Mouse (Mus musculus) spleen, postnatal 14 days (tissue): Measurements from ENCODE around the gene Plekhg1.

Experiments used
- DNase-seq, 2 experiments: peaks; one replicate each; pipeline ENCODE4 v3.0.0; 2021 to 2022; ENCODE audit warnings: low spot score in 2 of 2

The Plekhg1 gene

DNA sequence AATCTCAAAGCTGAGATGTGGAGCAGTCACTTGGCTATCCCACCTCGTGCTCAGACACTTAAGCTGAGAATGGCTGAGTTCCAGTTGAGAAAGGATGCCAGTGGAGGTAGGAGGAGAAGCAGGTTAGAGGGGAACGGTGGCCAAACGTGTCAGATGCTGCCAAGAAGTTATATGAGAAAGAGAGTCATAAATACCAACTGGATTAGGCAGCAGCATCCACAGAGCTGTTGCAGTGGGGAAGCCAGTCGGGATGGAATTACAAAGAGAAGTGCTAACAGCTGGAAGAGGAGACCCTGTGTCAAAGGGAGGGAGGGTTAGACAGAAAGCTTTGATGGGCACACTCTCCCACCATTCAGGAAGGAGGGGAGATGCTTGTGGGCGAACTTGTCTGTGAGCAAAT is 89.3 kb downstream of the Plekhg1 start:
- no peak for DNase-seq

- no peak for DNase-seq
These were observed 90.5 kb downstream of the Plekhg1 start for GRCm38 (mm10) chr10:3830618-3831017.

DNA sequence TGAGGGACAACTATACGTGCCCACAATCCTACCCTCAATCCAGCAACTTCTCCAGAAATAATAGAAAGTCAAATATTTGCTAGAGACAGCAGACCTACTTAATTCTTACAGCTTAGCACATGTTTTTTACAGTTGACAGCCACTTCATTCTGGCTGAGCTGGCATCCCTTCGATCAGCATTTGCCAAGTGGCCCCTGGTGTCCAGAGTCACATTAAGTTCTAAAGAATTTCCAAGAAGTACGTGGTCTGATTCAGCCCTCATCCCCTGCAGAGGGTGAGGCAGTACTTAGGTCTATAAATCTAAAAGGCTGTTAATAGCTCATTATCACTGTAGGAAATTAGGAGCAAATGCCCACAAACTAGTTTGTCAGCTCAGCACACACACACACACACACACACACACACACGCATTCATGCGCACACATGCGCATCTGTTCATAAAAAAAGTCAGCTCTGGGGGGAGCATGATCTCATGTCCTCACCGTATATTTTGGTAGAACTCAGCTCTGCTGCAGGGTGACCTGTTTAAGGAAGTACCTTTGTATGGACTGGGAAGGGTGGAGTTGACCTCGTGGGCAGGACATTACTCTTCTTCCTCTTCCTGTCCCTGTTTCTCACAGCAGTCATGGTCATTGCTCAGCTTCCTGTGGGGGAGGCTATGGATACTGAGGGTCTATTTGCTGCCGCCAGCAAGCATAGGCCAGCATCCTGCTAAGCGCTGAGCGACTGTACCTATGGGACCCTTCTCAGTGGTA is 91.6 kb downstream of the Plekhg1 start:
- DNase-seq, result no peak

- DNase-seq, result no peak
These were observed 93.9 kb downstream of the Plekhg1 start for GRCm38 (mm10) chr10:3834060-3834459.

DNA sequence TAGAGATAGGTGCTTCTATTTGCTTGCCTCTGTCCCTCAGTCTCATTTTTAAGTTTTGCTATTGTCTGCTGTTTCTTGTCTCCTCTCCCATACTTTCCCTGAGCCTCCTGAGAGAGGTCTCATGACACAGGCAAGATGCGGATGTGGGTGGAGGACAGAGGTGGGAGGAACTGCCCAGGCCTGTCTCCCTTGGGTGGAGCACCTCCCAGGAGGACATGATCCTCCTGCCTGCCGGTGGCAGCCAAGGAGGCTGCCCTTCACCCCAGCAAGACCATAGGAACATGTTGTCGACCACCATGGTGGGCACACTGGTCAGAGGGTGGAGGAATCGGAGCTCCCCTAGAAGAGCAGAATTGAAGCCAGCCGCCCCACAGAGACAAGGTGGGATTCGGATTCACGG is 94.5 kb downstream of the Plekhg1 start:
- DNase-seq, result no peak

DNA sequence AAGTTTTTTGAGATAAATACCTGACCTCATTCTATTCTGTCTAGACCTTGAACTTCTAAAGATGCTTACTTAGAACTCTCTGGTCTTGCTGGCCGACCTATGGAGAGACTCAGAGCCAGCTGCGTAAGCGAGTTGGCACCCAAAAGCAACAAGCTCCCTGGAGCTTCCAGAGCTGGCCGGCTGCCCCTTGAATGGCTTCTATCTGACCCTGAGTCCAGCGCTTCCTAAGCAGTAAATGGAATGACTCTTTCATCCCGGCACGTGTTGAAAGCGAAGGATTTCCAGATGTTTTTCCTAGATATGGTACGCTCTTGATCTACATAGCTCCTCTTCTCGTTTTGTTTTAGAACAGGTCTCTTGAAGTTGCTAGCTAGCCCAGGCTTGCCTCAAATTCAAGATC is 95.5 kb downstream of the Plekhg1 start:
- no peak for DNase-seq

DNA sequence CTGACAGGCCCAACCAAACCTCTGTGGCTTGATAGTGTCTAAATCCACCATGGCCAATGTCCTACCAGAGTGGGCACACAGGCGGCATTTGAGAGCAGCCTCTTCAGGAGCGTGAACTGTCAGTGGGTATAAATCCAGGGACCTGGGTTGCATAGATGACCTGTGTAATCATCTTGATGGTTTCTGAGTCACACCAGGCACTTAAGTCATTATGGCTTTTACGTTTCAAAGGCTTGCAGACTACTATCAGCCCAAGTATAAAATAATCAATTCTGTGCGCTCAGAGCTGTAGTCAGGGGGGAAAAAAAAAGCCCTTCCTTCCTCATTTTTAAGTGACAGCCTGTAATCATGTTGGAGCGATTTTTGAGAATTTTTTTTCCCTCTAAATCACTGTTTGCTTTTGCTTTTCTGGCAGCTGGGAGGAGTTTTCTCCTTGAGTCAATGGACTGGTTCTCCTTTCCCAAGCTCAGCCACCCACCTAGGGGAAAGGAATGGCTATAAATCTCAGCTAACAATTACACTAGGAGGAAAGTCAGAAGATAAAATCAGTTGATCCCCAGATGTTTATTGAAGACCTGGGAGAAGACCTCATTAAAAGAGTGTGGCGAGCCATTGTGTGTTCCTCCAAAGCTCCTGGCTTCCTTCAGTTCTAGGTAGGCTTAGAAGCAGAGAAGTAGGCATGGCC is 99.7 kb downstream of the Plekhg1 start:
- DNase-seq, result no peak

DNA sequence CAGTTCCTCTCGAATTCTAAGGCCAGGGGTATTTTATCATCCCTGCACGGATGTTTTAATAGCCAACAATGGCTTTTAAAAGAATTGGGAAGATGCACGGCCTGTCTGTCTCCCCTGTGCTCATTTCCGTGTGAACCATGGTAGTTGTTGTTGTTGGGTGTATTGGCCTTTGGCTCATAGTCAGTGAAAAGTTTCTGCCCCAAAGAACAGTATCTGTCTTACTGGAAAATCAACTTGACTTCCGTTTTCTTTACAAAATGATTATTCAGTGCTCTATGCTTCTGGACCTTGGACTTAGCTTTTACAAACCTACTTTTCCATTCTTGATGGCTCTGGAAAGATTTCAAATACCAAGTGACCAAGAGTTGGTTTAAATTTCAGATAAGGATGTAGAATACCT is 104.3 kb downstream of the Plekhg1 start:
- DNase-seq, result no peak

DNA sequence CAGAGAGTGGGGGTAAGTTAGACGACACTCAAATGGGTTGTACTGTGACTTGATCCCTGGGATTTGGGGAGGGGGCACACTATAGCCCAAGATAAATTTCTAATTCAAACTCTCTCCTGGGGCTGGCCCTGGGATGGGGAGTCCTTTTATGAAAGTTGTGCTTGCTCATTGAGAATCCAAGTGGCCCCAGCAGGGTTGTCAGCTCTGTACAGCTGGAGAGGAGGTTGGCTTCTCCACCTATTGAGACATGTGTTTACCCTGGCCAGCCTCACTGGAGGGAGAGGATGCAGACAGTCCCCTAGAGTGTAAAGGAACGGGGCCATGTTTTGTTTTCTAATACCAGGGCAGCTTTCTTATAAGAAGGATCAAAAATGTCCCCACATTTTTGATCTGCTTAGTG is 106.9 kb downstream of the Plekhg1 start:
- DNase-seq, result no peak

GRCm38 (mm10) chr10:3851461-3851860 is 111.3 kb downstream of the Plekhg1 start:
- no peak for DNase-seq

DNA sequence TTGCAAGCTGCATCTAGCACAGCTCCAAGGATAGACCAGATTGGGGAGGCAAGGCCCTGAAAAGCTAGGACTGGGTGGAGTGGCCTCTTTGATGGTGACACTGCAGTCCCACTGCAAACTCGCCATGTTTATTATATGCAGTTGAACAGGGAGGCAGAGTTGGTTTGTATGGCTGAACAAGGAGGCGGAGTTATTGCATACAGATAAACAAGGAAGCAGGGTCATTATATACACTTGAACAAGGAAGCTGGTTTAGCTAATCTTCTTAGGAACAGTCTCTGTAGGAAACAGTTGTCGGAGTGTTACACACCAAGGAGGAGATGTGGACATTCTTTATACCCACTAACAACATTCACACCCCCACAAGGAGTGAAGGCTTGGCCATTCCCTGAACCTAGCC is 112.6 kb downstream of the Plekhg1 start:
- no peak for DNase-seq

- no peak for DNase-seq
These were observed 117.7 kb downstream of the Plekhg1 start for GRCm38 (mm10) chr10:3857912-3858311.

- no peak for DNase-seq
These were observed 118.3 kb downstream of the Plekhg1 start for GRCm38 (mm10) chr10:3858437-3858836.

DNA sequence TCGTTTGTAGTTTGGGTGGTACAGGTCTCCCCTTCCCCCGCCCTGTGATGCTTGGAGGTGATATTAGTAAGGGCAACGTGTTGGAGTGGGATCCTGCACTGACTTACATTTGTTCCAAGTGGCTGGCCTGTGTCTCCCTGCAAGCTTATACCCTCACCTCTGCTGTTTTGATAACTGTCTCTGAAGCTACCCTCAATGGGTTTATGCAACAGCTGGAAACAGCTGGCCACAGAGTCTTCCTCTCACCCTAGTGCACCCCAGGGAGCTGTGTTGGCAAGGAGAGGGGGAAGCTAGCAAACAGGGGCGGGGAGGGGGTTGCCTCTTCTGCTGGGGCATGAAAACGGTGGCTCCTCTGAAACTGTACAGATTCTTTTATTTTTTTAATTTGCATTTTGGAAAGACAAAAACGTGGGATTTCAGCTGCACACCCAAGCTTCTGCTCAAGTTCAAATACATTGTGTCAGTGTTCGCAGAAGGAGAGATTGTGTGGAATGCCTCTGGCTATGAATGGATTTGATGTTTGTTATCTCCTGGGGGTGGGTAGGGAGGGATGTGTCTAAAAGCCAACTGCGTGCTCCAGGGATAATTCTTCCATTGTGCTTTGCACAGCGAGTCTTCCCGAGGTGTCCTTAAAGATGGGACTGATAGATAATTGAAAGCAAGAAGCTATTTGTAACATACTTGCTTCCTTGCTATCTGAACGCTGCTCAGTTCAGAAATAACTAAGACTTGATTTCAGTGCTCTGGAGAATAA is 119.0 kb downstream of the Plekhg1 start:
- DNase-seq, result no peak

- DNase-seq, result no peak
These were observed 123.4 kb downstream of the Plekhg1 start for GRCm38 (mm10) chr10:3863411-3864195.

- DNase-seq, result no peak
These were observed 124.0 kb downstream of the Plekhg1 start for GRCm38 (mm10) chr10:3864196-3864540.

DNA sequence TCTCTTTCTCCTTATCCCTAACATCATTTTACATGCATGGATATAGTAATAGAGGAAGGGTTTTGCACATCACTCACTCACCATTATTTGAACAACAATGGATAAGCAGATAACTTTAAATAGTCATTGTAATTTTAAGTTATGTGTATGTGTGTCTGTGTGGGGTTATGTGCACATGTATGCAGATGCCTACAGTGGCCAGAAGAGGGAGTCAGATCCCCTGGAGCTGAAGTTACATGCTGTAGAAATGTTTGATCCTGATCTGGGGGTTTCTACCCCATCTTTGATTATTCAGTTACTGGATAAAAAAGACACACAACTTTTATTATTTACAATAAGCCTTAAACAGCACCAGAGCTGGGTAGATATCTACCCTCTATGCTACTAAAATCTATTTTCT is 127.1 kb downstream of the Plekhg1 start:
- no peak for DNase-seq

DNA sequence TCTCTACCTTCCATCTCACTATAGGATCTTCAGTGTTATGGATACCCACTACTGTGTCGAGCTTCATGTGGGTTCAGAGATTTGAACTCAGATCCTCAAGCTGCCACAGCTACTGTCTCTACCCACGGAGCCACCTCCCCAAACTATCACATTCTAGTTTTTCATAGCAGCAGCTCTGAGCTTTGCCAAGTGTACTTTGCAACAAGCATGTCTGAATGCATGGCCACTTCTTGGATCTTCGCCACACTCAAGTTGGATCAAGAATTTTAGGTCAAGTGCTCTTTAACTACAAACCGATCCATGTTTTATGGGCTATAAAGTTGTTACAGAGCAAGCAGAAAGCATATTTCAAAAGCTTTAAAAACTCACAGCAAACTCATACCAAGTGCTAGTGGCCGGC is 130.7 kb downstream of the Plekhg1 start:
- no peak for DNase-seq

GRCm38 (mm10) chr10:3873467-3873866 is 133.3 kb downstream of the Plekhg1 start:
- DNase-seq, result no peak

- DNase-seq, result no peak
These were observed 137.8 kb downstream of the Plekhg1 start for GRCm38 (mm10) chr10:3877852-3878535.

- DNase-seq, result no peak
These were observed 141.0 kb downstream of the Plekhg1 start for GRCm38 (mm10) chr10:3881179-3881578.
